Mouse (Mus musculus) granulocyte monocyte progenitor cell, adult 5-6 weeks (primary cell): Measurements from ENCODE around the gene Atp5g2. TPM values are rescaled to one million over a fixed set of nuclear protein-coding genes. Genes with fewer than 3 reads are reported as not detected.

Experiments
- ATAC-seq: replicated peaks from 2 replicates; pipeline ENCODE4 v1.8.0; 2016; ENCODE audit warnings: mild to moderate bottlenecking, moderate TSS enrichment, inconsistent platforms; ENCODE audit not compliant: poor library complexity, severe bottlenecking
- total RNA-seq, 2 experiments: library from RNA; stranded (forward) in 1 of 2; stranded (reverse) in 1 of 2; fragments of 200-712, 200-1000 nt in 1 of 2; fragments of >200 nt in 1 of 2; fragmentation: Nextera tagmentation in 1 of 2; gene quantifications; 2 replicates each; pipeline ENCODE4 v1.2.3; 2014 to 2017

Atp5g2 gene
- 69.8 and 122 TPM in 2 replicates for total RNA-seq (2014; fragmentation: Nextera tagmentation)
- 83.4 and 95.4 TPM in 2 replicates for total RNA-seq (2017)

DNA sequence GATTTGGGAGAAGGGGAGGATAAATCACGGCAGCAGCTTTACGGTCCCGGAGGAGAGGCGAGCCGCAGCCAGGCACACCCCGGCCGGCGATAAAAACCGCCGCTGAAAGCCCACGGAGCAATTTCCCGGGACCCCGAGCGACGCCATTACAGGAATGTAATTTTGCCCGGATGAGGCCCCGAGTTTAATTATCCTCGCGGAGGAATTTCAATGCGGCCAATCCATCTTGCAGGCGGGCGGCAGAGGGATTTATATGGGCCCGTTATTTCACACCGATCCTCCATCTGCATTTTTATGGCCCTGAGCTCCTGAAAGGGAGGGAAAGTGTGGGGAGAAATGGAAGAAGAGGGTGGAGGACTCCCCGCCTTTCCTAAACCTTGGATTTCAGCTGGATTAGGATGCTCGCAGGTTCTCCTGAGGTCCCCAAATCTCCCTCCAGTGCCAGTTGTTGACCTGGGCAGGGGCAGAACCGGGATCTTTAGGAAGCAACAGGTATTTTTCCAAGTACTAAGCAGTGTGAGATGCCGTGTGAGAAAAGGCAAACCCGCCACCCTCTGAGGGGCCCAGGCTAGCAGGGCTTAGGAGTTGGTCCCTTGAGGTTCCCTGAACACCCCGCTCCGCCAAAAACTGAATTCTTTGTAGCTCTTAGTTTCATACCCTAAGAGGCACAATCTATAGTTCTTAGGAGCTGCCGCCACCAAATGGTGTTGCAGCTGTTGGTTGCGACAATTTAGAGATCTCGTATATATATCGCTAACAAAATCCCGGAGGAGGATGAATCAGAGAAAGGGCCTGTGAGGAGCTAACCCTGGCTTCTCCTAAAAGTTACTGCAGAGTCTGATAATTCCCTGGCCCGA is at the start of gene Atp5g2:
Gene Atp5g2, minus strand, starts transcription at position 138 of the 857 bp plus-strand sequence.
- ATAC-seq, result no peak

DNA sequence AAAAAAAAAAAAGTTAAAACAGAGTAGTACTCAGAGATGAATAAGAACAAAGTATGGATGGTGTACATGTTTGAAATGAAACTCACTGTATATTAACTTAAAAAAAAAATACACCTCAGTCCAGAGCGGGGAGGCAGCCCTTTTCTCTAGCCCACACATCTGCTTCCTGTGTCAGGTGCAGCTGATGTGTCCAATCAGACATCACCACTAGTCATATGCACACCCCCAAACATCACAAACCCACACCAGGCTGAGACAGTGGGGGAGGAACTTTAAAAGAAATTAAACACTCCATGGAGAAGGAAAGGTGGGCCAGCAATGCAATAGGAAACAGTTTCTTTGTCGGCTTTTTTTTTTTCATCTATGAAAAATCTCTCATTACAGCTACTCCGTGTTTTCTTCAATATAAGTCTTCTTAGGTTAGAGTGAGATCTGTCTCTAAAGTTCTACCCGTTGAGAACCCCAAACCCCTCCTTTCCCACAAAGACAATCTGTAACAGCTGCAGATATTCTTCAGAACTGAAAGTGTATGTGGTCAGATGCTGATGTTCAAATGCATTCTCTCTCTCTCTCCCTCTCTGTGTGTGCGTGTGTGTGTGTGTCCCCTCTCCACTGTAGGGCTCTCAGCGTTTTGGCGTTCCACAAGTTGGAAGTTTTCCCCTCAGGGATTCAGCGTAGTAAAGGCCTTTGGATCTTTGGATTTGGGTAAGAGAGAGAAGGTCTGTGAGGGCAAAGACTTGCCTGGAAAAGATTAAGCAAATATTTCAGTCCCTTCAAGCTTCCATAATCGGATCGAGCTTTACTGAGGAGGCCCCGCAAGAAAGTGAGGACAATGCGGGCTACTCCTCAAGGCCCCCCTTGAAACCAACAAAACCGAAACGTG is 49.1 kb upstream of the Atp5g2 start:
- peak; percentile 41; the same call in 1 of the 2 replicates for ATAC-seq

DNA sequence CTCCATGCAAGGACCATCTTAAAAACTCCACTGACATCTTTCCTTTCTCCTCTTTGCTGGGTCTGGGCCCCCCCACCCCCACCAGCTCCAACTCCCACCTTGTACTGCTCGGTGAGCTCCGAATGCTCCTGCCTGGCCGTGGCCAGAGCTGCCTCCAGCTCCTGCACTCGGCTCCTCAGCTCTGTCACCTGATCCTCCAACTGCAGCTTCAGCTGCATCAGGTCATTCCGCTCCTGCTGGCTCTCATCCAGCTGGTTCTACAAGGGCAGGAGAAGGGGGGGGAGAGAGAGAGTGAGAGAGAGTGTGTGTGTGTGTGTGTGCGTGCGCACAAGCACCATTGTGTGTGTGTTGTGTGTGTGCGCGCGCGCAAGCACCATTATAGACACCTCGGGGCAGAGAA is 44.0 kb upstream of the Atp5g2 start:
- ATAC-seq, result no peak

- no peak for ATAC-seq
Measured at GRCm38 (mm10) chr15:102707736-102708269, 35.7 kb upstream of the Atp5g2 start.

GRCm38 (mm10) chr15:102705923-102706503 is 33.9 kb upstream of the Atp5g2 start:
- no peak for ATAC-seq

DNA sequence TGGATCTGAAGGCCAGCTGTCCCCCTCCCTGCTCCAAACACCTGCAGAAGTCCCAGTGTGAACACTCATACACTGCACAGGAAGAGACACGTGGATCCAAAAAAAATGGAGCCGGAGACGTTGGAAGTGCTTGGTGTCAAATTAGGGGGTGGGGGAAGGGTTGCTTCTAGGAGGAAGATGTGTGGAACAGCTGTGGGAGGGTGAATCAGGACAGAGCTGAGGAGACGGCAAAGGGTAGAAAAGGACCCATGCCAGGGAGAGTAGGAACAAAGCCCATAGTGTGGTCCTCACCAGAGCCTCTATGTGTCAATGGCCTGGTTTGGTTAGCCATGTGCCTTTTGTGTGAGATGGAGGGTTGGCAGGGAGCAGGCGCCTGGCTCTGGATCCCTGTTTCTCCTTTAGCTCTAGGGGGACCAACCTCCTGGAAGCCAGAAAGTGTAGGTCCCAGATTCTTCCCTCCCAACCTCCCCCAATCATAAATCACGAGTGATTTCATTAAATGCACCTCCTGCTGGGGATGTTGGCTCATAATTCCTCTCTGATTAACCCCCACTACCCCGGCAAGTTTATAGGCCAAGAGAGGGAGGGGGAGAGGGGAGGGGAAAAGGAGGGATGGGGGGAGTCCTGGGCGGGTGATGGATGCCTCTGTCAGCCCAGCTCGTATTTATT is 33.2 kb upstream of the Atp5g2 start:
- no peak for ATAC-seq

DNA sequence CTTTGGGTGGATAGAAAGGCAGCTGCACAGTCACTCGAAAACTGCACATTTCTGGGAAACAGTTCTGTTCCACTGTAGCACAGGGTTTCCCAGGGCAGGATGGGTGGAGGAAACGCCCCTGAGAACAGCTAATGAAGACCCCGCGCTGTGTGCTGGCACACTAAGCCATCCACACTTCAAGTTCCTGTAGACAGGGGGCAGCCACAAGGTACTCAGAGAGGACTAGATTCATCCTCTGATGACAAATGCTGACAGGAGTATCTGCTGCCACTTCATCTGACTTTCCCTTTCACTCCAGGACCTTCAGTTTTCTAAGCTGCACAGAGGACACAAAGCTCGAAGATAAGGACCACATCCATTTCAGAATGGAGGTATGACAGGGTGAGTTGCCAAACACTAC is 32.7 kb upstream of the Atp5g2 start:
- ATAC-seq, result no peak

DNA sequence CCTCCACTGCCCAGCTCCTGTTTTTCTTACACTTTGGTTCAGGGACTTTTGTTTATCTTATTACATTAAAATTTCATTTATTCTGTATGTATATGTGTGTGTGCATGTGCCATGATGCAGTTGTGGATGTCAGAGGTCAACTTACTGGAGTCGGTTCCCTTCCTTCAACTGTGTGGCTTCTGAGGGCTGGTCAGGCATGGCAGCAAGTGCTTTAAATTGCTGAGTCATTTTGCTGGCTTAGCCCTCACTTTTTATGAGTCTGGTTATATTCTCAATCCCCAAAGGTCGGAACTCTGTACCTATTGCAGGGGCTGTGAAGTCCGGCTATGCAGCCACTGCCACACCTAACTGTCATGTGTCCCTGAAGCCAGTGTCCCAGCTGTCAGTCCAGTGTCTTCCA is 30.8 kb upstream of the Atp5g2 start:
- ATAC-seq, result no peak

GRCm38 (mm10) chr15:102698193-102698592 is 26.0 kb upstream of the Atp5g2 start:
- peak; percentile 75 for ATAC-seq

GRCm38 (mm10) chr15:102696899-102697298 is 24.7 kb upstream of the Atp5g2 start:
- no peak for ATAC-seq

GRCm38 (mm10) chr15:102693600-102693999 is 21.4 kb upstream of the Atp5g2 start:
- no peak for ATAC-seq

DNA sequence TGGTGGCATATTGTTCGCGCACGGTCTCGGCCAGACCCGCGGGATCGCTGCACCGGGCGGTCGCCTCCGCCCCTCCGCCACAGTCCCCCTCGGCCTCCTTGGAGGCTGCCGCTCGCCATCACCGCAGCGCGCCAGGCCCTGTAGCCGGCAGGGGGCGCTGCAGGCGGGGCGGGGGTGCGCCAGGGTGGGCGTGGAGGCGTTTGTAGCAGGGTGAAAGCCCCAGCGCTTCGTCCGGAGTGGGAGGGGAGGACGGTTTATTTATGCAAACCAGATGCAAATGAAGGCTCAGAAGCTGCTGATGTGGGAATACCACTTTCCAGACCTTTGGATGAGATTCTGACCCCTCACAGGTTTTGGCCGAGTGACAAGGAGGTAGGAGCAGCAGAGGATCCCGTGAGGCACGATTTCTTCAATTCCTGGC is 20.8 kb upstream of the Atp5g2 start:
- ATAC-seq, result peak; percentile 78

DNA sequence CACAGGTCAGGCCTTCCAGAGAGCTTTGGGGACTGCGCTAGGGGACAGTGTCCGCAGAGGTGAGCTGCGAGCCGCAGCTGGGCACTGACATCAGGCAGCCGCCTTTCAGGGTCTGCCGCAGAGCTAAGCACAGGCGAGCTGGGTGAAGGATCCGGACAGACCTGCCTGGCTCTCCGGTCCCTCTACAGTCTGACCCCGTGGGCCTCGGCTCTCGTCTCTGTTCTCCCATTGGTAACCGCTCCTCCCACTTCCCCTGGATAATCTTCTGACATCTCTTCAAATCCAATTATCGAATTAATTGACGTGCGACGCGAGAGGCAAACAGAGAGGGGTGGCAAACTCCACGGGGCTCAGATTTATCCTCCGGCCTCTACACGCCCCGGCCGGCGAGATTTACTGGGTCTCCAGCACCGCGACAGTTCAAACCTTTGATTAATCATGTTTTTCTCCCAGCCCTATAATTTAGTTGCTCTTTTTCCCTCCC is 20.2 kb upstream of the Atp5g2 start:
- peak; percentile 29 for ATAC-seq

DNA sequence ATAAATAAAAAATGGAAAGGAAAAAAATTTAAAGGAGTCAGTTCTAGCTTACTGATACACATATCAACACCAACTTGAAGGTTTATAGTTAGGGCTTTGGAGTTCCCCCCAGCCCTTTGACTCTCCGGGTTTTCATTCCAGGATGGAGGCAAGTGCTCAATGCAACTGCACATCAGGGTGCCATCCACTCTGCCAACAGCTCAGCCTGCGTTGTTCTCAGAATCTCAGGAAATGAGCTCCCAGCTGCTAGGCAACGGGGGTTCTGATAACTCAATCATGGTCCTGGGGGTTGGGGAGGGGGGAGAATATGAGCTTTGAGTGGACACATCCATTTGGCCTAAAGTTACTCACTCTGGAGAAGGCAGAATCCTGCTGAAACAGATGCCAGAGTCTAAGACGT is 13.6 kb upstream of the Atp5g2 start:
- ATAC-seq, result no peak

GRCm38 (mm10) chr15:102683670-102684069 is 11.5 kb upstream of the Atp5g2 start:
- ATAC-seq, result peak; percentile 74

- 0 out of 2 replicates have a peak, but pooled peaks have one; percentile 46 for ATAC-seq
Measured at GRCm38 (mm10) chr15:102676345-102676744, 4.2 kb upstream of the Atp5g2 start.

GRCm38 (mm10) chr15:102673548-102673947 is 1.4 kb upstream of the Atp5g2 start:
- no peak for ATAC-seq

- ATAC-seq, result peak; percentile 47
Measured at GRCm38 (mm10) chr15:102671721-102672214, 384 bp downstream of the Atp5g2 start.

- ATAC-seq, result peak; percentile 96
Measured at GRCm38 (mm10) chr15:102670767-102671575, 1.2 kb downstream of the Atp5g2 start.
